In genomic region chr9:108394191-108394590, GRCm38 (mm10) we compare ENCODE assay signal across 28 mouse cellular contexts. TPM values are rescaled to one million over a fixed set of nuclear protein-coding genes. Genes with fewer than 3 reads are reported as not detected.
"Had no signal": no experiment of that assay in that cellular context is flagged by ENCODE, and none has a peak within 500 bp of the region (broad histone marks: within the 10 kb centered on the region; RNA-seq: fewer than 3 reads in every experiment).

No protein-coding gene starts in this region.

- H3K4me2 ChIP-seq: liver, embryonic 11.5 days; lung, embryonic 15.5 days; midbrain, embryonic 13.5 days; neural tube, embryonic 13.5 days; stomach, embryonic 15.5 days had no signal

- H3K9me3 ChIP-seq: lung, embryonic 15.5 days; megakaryocyte, embryonic 14.5 days; midbrain, embryonic 10.5 days; midbrain, embryonic 13.5 days; neural tube, embryonic 13.5 days; stomach, embryonic 15.5 days had no signal

- H3K4me3 ChIP-seq: layer of hippocampus, adult 2 months; left cerebral cortex, adult 2 months; lung, embryonic 15.5 days; megakaryocyte, embryonic 14.5 days; midbrain, embryonic 10.5 days; midbrain, embryonic 13.5 days; myocyte; neural tube, embryonic 13.5 days; stomach, embryonic 15.5 days had no signal

- H3K9ac ChIP-seq: liver, embryonic 14.5 days; lung, embryonic 15.5 days; midbrain, embryonic 13.5 days; neural tube, embryonic 13.5 days; stomach, embryonic 15.5 days had no signal

- DNase-seq: layer of hippocampus, adult 9-11 months; lung, adult 18-20 months; lung, postnatal 10 days; lung, postnatal 36 days; retina, postnatal 1 day; right cerebral cortex, postnatal 25 days; spleen, adult 18-20 months; thymus, adult 2 months; thymus, postnatal 14 days; thymus, postnatal 4 days had no signal

- ATAC-seq: hindbrain, postnatal 0 days; inflammation-experienced regulatory T-cells, adult 6 months; intestine, embryonic 16.5 days; midbrain, embryonic 13.5 days; midbrain, embryonic 16.5 days had no signal

- H3K27me3 ChIP-seq: lung, embryonic 15.5 days; megakaryocyte, embryonic 14.5 days; midbrain, embryonic 13.5 days; neural tube, embryonic 13.5 days; stomach, embryonic 15.5 days had no signal

- H3K4me1 ChIP-seq: lung, embryonic 15.5 days; midbrain, embryonic 13.5 days; neural tube, embryonic 13.5 days; stomach, embryonic 15.5 days had no signal

- H3K27ac ChIP-seq: hindbrain, postnatal 0 days; layer of hippocampus, adult 2 months; left cerebral cortex, adult 2 months; liver, embryonic 14.5 days; lung, embryonic 15.5 days; midbrain, embryonic 10.5 days; midbrain, embryonic 13.5 days; neural tube, embryonic 13.5 days; stomach, embryonic 15.5 days had no signal

RNA-seq across cellular contexts. Expression of gene Ccdc36, which starts 34.1 kb away (rescaled TPM):
- polyA plus RNA-seq: inflammation-experienced regulatory T-cells, adult 6 months; large intestine, adult 2 months; myocyte had no signal

RNA-seq across cellular contexts. Expression of gene BC048562, which starts 42.1 kb away (rescaled TPM):
- polyA plus RNA-seq: hindbrain, postnatal 0 days; inflammation-experienced regulatory T-cells, adult 6 months; intestine, embryonic 16.5 days; large intestine, adult 2 months; limb, embryonic 11.5 days; limb, embryonic 14.5 days; liver, embryonic 11.5 days; liver, embryonic 14.5 days; lung, embryonic 15.5 days; midbrain, embryonic 10.5 days; midbrain, embryonic 13.5 days; midbrain, embryonic 16.5 days; myocyte; neural tube, embryonic 13.5 days; stomach, embryonic 15.5 days; thymus, adult 2 months had no signal
